Mouse (Mus musculus): ENCODE data around the gene Fstl1. TPM values are rescaled to one million over a fixed set of nuclear protein-coding genes. Genes with fewer than 3 reads are reported as not detected.

The Fstl1 gene
- polyA plus RNA-seq, 1 experiment = 25.8 TPM

GRCm38 (mm10) chr16:37879750-37880419 is 103.2 kb downstream of the Fstl1 start:
- H3K27ac ChIP-seq (ENCODE audit: insufficient read depth, low read depth, low read length) = no peak overlapping the region
- peaks cover 6% of the 10 kb centered on the region; the same call in 1 of the 2 replicates for H3K4me1 ChIP-seq (ENCODE audit: control insufficient read depth, insufficient read depth, low read length)
- H3K27me3 ChIP-seq (replicated peaks; ENCODE audit: control insufficient read depth, insufficient read depth, low read length) = no peaks in the 10 kb centered on the region
- TF ChIP-seq POLR2A (IDR thresholded peaks at IDR 0.05; ENCODE audit: low read depth, low read length) (no peak), CTCF (conservative IDR thresholded peaks at IDR 0.05; ENCODE audit: insufficient read depth, insufficient read length, low read depth, low read length) (no peak)
- WGBS = 80% methylated on average over 4 of the region's 4 CpGs
- DNase-seq = no peak
- peaks cover 8% of the 10 kb centered on the region for H3K36me3 ChIP-seq (ENCODE audit: control insufficient read depth, insufficient read depth, low read length)
- no peak overlapping the region for H3K4me3 ChIP-seq (ENCODE audit: insufficient read depth, low read depth, low read length)

GRCm38 (mm10) chr16:37881168-37881567 is 104.5 kb downstream of the Fstl1 start:
- no peaks in the 10 kb centered on the region for H3K27me3 ChIP-seq (replicated peaks; ENCODE audit: control insufficient read depth, insufficient read depth, low read length)
- H3K4me1 ChIP-seq (ENCODE audit: control insufficient read depth, insufficient read depth, low read length) = peaks cover 5% of the 10 kb centered on the region; the same call in 1 of the 2 replicates
- 56% methylated on average over 2 of the region's 2 CpGs for WGBS
- peaks cover 8% of the 10 kb centered on the region for H3K36me3 ChIP-seq (ENCODE audit: control insufficient read depth, insufficient read depth, low read length)
- no peak overlapping the region for H3K4me3 ChIP-seq (ENCODE audit: insufficient read depth, low read depth, low read length)
- no peak for DNase-seq
- TF ChIP-seq CTCF (conservative IDR thresholded peaks at IDR 0.05; ENCODE audit: insufficient read depth, insufficient read length, low read depth, low read length) (no peak), POLR2A (IDR thresholded peaks at IDR 0.05; ENCODE audit: low read depth, low read length) (no peak)
- H3K27ac ChIP-seq (ENCODE audit: insufficient read depth, low read depth, low read length) = no peak overlapping the region

Other genes with a start within 250 kb of the Fstl1 start
- 4.3 and 5.6 TPM in 2 replicates for gene Gtf2e1, start 237.1 kb upstream of the Fstl1 start, polyA plus RNA-seq (2012; rRNA removed)
- 3.0 and 4.2 TPM in 2 replicates for gene Rabl3, start 237.0 kb upstream of the Fstl1 start, polyA plus RNA-seq (2012; rRNA removed)
- gene Hgd, start 196.7 kb upstream of the Fstl1 start, polyA plus RNA-seq (2012; rRNA removed) = 398 and 426 TPM in 2 replicates
- gene Ndufb4, start 122.4 kb upstream of the Fstl1 start, polyA plus RNA-seq (2012; rRNA removed) = 131 and 178 TPM in 2 replicates
- 1.5 and 1.8 TPM in 2 replicates for gene Gm36028, start 84.3 kb downstream of the Fstl1 start, polyA plus RNA-seq (2012; rRNA removed)
- 23.3 and 25.9 TPM in 2 replicates for gene Lrrc58, start 91.5 kb downstream of the Fstl1 start, polyA plus RNA-seq (2012; rRNA removed)
- 0.03 TPM in 1 of 2 replicates, not detected in the other for gene Gpr156, start 139.6 kb downstream of the Fstl1 start, polyA plus RNA-seq (2012; rRNA removed)